Mouse (Mus musculus): ENCODE measurements around the gene Pde3a.

DNA sequence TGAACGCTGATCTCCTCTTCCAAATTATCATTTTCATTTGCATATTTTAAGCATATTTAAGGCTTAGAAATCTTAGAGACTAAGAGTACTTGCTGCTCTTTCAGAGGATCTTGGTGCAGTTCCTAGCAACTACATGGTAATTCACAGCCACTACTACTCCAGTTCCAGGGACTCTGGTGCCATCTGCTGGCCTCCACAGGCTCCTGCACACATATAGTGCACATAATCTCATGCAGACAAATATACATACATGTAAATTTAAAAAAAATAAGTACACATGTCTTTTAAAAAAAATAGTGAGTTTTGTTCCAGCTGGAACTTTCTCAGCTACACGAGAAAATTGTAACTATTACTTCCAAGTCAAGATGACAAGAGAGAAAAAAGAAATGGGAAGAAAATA, 221.2 kb downstream of the Pde3a start:
- TF ChIP-seq POLR2A (IDR thresholded peaks at IDR 0.05; ENCODE audit: insufficient read length, low read depth) (no peak), TCF12 (IDR thresholded peaks at IDR 0.05; ENCODE audit: insufficient read depth, poor library complexity, severe bottlenecking) (no peak), POLR2AphosphoS2 (IDR thresholded peaks at IDR 0.05; ENCODE audit: insufficient read length, low read depth) (no peak), MYOD1 (IDR thresholded peaks at IDR 0.05; ENCODE audit: control insufficient read depth in 1 of 3, insufficient read length in 2 of 3, low read depth in 2 of 3) (no peak), MYOG (IDR thresholded peaks at IDR 0.05; ENCODE audit: control insufficient read depth in 1 of 3, insufficient read depth in 1 of 3, insufficient read length in 2 of 3, low read depth in 2 of 3) (no peak), USF1 (IDR thresholded peaks at IDR 0.05; ENCODE audit: low read depth) (no peak), REST (IDR thresholded peaks at IDR 0.05; ENCODE audit: insufficient read depth, insufficient read length) (no peak)

Data from myocyte (in vitro differentiated cells).